Comparison of ENCODE assay signal across 18 mouse cellular contexts in the genomic region with DNA sequence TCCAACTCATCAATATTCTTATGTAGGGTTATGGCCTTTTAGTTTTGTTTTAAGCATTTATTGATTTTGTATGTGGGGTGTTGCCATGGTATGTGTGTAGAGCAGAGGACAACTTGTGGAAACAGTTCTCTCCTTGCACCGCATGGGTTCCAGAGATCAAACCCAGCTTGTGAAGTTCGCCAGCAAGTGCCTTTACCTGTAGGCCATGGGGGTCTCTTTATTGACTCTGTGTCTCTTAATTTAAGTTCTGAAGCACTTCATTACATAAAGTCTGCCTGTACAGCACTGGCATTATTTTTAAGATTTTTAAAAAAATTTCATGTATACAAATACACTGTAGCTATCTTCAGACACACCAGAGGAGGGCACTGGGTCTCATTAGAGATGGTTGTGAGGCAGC.
"Had no signal": no experiment of that assay in that cellular context is flagged by ENCODE, and none has a peak within 500 bp of the region (broad histone marks: within the 10 kb centered on the region; RNA-seq: fewer than 3 reads in every experiment).

No protein-coding gene starts in this region.

- H3K4me3 ChIP-seq: liver, embryonic 15.5 days; lung, embryonic 15.5 days; megakaryocyte, embryonic 14.5 days; midbrain, embryonic 13.5 days; neural tube, embryonic 12.5 days; stomach, embryonic 15.5 days had no signal

- DNase-seq: lung, adult 2 months; lung, postnatal 14 days; lung, postnatal 36 days; right cerebral cortex, postnatal 14 days; thymus, adult 2 months; thymus, postnatal 25 days; thymus, postnatal 4 days had no signal

- H3K36me3 ChIP-seq: liver, embryonic 15.5 days; midbrain, embryonic 13.5 days; neural tube, embryonic 12.5 days; stomach, embryonic 15.5 days had no signal

- H3K4me1 ChIP-seq: stomach, embryonic 15.5 days had no signal

- H3K27ac ChIP-seq: liver, embryonic 15.5 days; lung, embryonic 15.5 days; macrophage; neural tube, embryonic 12.5 days; stomach, embryonic 15.5 days; stomach, postnatal 0 days had no signal

- H3K4me2 ChIP-seq: liver, embryonic 15.5 days; lung, embryonic 15.5 days; stomach, embryonic 15.5 days had no signal

- ATAC-seq: liver, postnatal 0 days; lung, postnatal 0 days; midbrain, embryonic 16.5 days had no signal

- H3K27me3 ChIP-seq: liver, embryonic 15.5 days; lung, embryonic 15.5 days; megakaryocyte, embryonic 14.5 days; midbrain, embryonic 13.5 days; neural tube, embryonic 12.5 days; stomach, embryonic 15.5 days had no signal

- H3K9me3 ChIP-seq: liver, embryonic 15.5 days; lung, embryonic 15.5 days; megakaryocyte, embryonic 14.5 days; midbrain, embryonic 13.5 days; neural tube, embryonic 12.5 days; stomach, embryonic 15.5 days had no signal

- H3K9ac ChIP-seq: liver, embryonic 15.5 days; liver, postnatal 0 days; lung, embryonic 15.5 days; midbrain, embryonic 13.5 days; neural tube, embryonic 12.5 days; stomach, embryonic 15.5 days had no signal
